18 mouse cellular contexts compared by ENCODE assay signal in the genomic region with DNA sequence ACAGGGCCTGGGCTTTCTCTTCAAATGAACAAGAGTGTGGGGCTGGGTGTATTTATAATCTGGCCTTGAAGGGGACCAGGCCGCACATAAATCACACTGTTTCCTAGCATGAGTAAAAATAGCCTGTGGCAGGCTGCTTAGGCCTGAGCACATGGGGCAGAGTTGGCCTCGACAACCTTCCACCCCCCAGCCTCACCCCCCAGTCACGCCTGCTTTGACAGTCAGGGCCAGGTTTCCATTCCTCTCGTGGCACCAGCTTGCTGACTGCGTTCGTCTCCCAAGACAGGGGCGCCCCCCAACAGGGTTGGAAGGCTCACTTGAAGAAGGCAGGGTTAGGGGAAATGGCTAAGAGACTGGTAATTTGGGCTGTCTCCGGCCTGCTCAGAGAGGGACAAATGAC. TPM values are rescaled to one million over a fixed set of nuclear protein-coding genes. Genes with fewer than 3 reads are reported as not detected.
DNase-seq lines count a peak whose midpoint lies in the region; ATAC-seq lines count a peak whose summit lies in the region.
"Had no signal": no experiment of that assay in that cellular context is flagged by ENCODE, and none has a peak within 500 bp of the region (broad histone marks: within the 10 kb centered on the region; RNA-seq: fewer than 3 reads in every experiment).

No protein-coding gene starts in this region.

- H3K4me3 ChIP-seq in heart, embryonic 11.5 days (ENCODE audit: low read depth, low read length), result no peak overlapping the region
- H3K4me3 ChIP-seq in midbrain, embryonic 10.5 days, result no peak overlapping the region
- no peak overlapping the region for H3K4me3 ChIP-seq in midbrain, embryonic 14.5 days (replicated peaks; ENCODE audit: low read depth, low read length)
- no peak overlapping the region for H3K4me3 ChIP-seq in limb, embryonic 15.5 days
- H3K4me3 ChIP-seq: forebrain, embryonic 15.5 days; hindbrain, embryonic 13.5 days; liver, embryonic 12.5 days; midbrain, embryonic 15.5 days had no signal

- intact Hi-C loops in heart, postnatal 14 days (cut with DNase I), result no loop called here

- H3K4me1 ChIP-seq in heart, embryonic 11.5 days (ENCODE audit: control insufficient read depth, insufficient read depth, low read length), result peaks cover under 1% of the 10 kb centered on the region; the same call in 1 of the 2 replicates
- H3K4me1 ChIP-seq in midbrain, embryonic 10.5 days, result peaks cover 26% of the 10 kb centered on the region
- no peaks in the 10 kb centered on the region for H3K4me1 ChIP-seq in midbrain, embryonic 14.5 days (ENCODE audit: control insufficient read depth, insufficient read depth, low read length)
- peaks cover 34% of the 10 kb centered on the region for H3K4me1 ChIP-seq in limb, embryonic 15.5 days

- 0 out of 2 replicates have a peak overlapping the region, but pooled peaks have one; percentile 25 for H3K27ac ChIP-seq in heart, embryonic 11.5 days (ENCODE audit: low read depth, low read length)
- H3K27ac ChIP-seq in midbrain, embryonic 10.5 days (replicated peaks), result 0 out of 2 replicates have a peak overlapping the region, but pooled peaks have one; percentile 64
- no peak overlapping the region for H3K27ac ChIP-seq in midbrain, embryonic 14.5 days (replicated peaks; ENCODE audit: low read depth, low read length)
- peak overlapping the region; percentile 65 for H3K27ac ChIP-seq in limb, embryonic 15.5 days
- H3K27ac ChIP-seq: forebrain, embryonic 15.5 days; hindbrain, embryonic 13.5 days; liver, embryonic 12.5 days; midbrain, embryonic 15.5 days had no signal

- H3K36me3 ChIP-seq in heart, embryonic 11.5 days (ENCODE audit: control insufficient read depth, insufficient read depth, low read length), result no peaks in the 10 kb centered on the region
- no peaks in the 10 kb centered on the region for H3K36me3 ChIP-seq in midbrain, embryonic 10.5 days
- no peaks in the 10 kb centered on the region for H3K36me3 ChIP-seq in midbrain, embryonic 14.5 days (ENCODE audit: control insufficient read depth, insufficient read depth, low read length)
- no peaks in the 10 kb centered on the region for H3K36me3 ChIP-seq in limb, embryonic 15.5 days
- H3K36me3 ChIP-seq: forebrain, embryonic 15.5 days; G1E; hindbrain, embryonic 13.5 days; liver, embryonic 12.5 days; midbrain, embryonic 15.5 days had no signal

- H3K4me2 ChIP-seq in heart, embryonic 11.5 days, result no peak overlapping the region
- no peak overlapping the region for H3K4me2 ChIP-seq in midbrain, embryonic 14.5 days (ENCODE audit: low read length)
- H3K4me2 ChIP-seq in limb, embryonic 15.5 days, result no peak overlapping the region
- H3K4me2 ChIP-seq: forebrain, embryonic 15.5 days; hindbrain, embryonic 13.5 days; liver, embryonic 12.5 days; lung, embryonic 14.5 days; midbrain, embryonic 15.5 days had no signal

- 60% methylated on average over 8 of the region's 8 CpGs for WGBS in heart, embryonic 11.5 days (ENCODE audit: insufficient replicate concordance)
- WGBS in midbrain, embryonic 10.5 days, result 88% methylated on average over 8 of the region's 8 CpGs
- WGBS in midbrain, embryonic 14.5 days, result 85% methylated on average over 8 of the region's 8 CpGs
- WGBS in limb, embryonic 15.5 days, result 49% methylated on average over 8 of the region's 8 CpGs

- H3K9ac ChIP-seq in heart, embryonic 11.5 days (ENCODE audit: low read depth, low read length), result no peak overlapping the region
- no peak overlapping the region for H3K9ac ChIP-seq in midbrain, embryonic 14.5 days (replicated peaks; ENCODE audit: low read length)
- H3K9ac ChIP-seq in limb, embryonic 15.5 days, result no peak overlapping the region
- H3K9ac ChIP-seq: forebrain, embryonic 15.5 days; hindbrain, embryonic 13.5 days; liver, embryonic 12.5 days; lung, embryonic 14.5 days; midbrain, embryonic 15.5 days had no signal

- no peaks in the 10 kb centered on the region for H3K27me3 ChIP-seq in heart, embryonic 11.5 days (ENCODE audit: control insufficient read depth, insufficient read depth, low read length)
- peaks cover 2% of the 10 kb centered on the region for H3K27me3 ChIP-seq in midbrain, embryonic 10.5 days (ENCODE audit: low read depth, poor library complexity, severe bottlenecking)
- H3K27me3 ChIP-seq in midbrain, embryonic 14.5 days (ENCODE audit: control insufficient read depth, insufficient read depth, low read length), result no peaks in the 10 kb centered on the region
- H3K27me3 ChIP-seq in limb, embryonic 15.5 days, result no peaks in the 10 kb centered on the region
- H3K27me3 ChIP-seq: forebrain, embryonic 15.5 days; hindbrain, embryonic 13.5 days; midbrain, embryonic 15.5 days had no signal

- no peaks in the 10 kb centered on the region for H3K9me3 ChIP-seq in heart, embryonic 11.5 days (replicated peaks; ENCODE audit: control insufficient read depth, low read length)
- no peaks in the 10 kb centered on the region for H3K9me3 ChIP-seq in midbrain, embryonic 10.5 days (replicated peaks)
- no peaks in the 10 kb centered on the region for H3K9me3 ChIP-seq in midbrain, embryonic 14.5 days (ENCODE audit: control insufficient read depth, low read length)
- no peaks in the 10 kb centered on the region for H3K9me3 ChIP-seq in limb, embryonic 15.5 days
- H3K9me3 ChIP-seq: forebrain, embryonic 15.5 days; G1E; hindbrain, embryonic 13.5 days; liver, embryonic 12.5 days; midbrain, embryonic 15.5 days had no signal

- DNase-seq in adrenal gland, adult (ENCODE audit: inconsistent age in 2 of 2, low spot score in 1 of 2), result peak; percentile 67 to 80
- DNase-seq in adrenal gland, postnatal 4 days (ENCODE audit: low spot score in 2 of 2), result no peak
- DNase-seq in heart, postnatal 14 days, result no peak
- no peak for DNase-seq in midbrain, embryonic 10.5 days (ENCODE audit: low spot score)
- no peak for DNase-seq in midbrain, embryonic 14.5 days
- no peak for DNase-seq in thymus, postnatal 4 days
- DNase-seq: cerebellum, postnatal 14 days; embryo, embryonic 11 days; lung, embryonic 14.5 days; thymus, adult 18-20 months had no signal

- no peak for ATAC-seq in heart, embryonic 11.5 days (replicated peaks; ENCODE audit: insufficient number of reproducible peaks, low FRiP score, low TSS enrichment)
- no peak for ATAC-seq in midbrain, embryonic 14.5 days (ENCODE audit: low FRiP score, low TSS enrichment)
- ATAC-seq in limb, embryonic 15.5 days (ENCODE audit: insufficient number of reproducible peaks, low FRiP score, low TSS enrichment, low read depth), result peak; percentile 41; the same call in 1 of the 2 replicates
- ATAC-seq: CD4-positive, CD25-positive, alpha-beta regulatory T cell, adult 4 months; forebrain, embryonic 15.5 days; liver, embryonic 12.5 days; midbrain, embryonic 15.5 days had no signal

RNA-seq across cellular contexts. Expression of gene Fzd9, which starts 18.4 kb away (rescaled TPM):
- total RNA-seq in adrenal gland, postnatal 4 days (2021), result 1 to 10 TPM; 2.6 to 2.8 TPM
- 3.6 and 4.9 TPM in 2 replicates for polyA plus RNA-seq in heart, embryonic 11.5 days (2014; fragmentation: Nextera tagmentation; extraction: Ambion mirVana)
- total RNA-seq in heart, postnatal 14 days (2021), result under 1 TPM; 0.29 to 0.55 TPM
- polyA plus RNA-seq in midbrain, embryonic 10.5 days (2016; fragmentation: Nextera tagmentation; extraction: Ambion mirVana), result 15.5 and 16.0 TPM in 2 replicates
- 8.7 and 11.9 TPM in 2 replicates for polyA plus RNA-seq in midbrain, embryonic 14.5 days (2014; fragmentation: Nextera tagmentation; extraction: Ambion mirVana)
- polyA plus RNA-seq in limb, embryonic 15.5 days (2015; fragmentation: Nextera tagmentation; extraction: Ambion mirVana), result 18.6 and 23.3 TPM in 2 replicates
- total RNA-seq: G1E had no signal
- polyA plus RNA-seq: CD4-positive, CD25-positive, alpha-beta regulatory T cell, adult 4 months had no signal

Comparison
In these comparisons a context has a peak if more than half of its experiments do, and no peak if none do; other contexts are left out.
1. DNase-seq: peak in adrenal gland, adult (2 of 2); none in adrenal gland, postnatal 4 days (0 of 2), heart, postnatal 14 days (0 of 2), midbrain, embryonic 10.5 days (single experiment), midbrain, embryonic 14.5 days (single experiment) and thymus, postnatal 4 days (single experiment).